Mouse (Mus musculus): Measurements from ENCODE around the gene Sirt7.

Sirt7 gene

DNA sequence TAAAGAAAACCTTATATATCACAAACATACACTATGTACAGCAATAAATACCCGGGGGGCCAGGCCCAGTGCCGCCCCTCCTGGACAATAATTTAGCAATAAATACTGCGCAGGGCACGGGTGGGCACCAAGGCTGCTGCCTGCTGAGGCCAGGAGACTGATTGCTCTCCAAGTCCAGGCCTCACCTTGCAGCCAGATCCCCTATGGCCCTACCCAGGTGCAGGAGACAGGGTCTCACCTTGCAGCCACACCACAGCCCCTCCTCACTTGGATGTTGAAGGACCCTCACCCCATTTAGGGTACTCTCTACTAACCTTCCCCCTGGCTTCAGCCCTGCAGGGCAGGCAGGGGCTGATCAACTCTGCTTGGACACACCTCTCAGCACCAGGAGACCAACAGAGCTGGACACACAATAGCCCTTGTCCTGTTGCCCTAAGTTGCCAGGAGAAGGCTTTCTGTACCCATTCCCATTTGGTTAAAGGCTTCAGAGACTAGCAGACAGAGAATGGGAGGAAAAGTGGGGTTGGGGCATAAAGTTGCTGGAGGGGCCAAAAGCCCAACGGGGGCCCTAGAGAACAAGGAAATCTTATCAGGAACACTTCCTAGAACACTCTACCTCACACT lies at the start of gene Sirt7:
TSS of gene Sirt7 (minus strand) at position 89 of the 624 bp plus-strand sequence.
- DNase-seq (ENCODE audit: low spot score) = no peak

DNA sequence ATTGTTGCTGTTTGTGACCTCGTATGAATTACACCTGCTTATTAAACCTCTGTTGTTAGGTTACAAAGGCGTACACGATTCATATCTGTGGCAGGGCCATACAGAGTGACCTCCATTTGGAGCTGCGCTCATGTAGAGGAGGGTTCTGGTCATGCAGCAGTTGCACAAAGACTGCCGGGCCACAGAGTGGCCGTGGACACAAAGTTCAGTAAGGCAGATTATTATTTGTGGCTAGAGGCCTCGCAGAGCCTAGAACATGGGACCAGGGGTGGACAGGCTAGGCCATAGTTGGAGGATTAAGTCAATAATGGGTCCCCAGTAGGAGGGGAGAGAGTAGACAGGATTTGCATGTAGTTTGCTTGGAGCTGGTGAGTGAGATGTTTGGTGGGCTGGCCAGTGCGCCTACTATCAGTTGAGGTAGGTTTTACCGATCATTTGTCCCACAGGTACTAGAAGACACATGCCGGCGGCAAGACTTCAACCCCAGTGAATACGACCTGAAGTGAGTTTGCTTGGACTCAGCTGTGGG lies 48.6 kb upstream of the Sirt7 start:
- DNase-seq (ENCODE audit: low spot score) = no peak

DNA sequence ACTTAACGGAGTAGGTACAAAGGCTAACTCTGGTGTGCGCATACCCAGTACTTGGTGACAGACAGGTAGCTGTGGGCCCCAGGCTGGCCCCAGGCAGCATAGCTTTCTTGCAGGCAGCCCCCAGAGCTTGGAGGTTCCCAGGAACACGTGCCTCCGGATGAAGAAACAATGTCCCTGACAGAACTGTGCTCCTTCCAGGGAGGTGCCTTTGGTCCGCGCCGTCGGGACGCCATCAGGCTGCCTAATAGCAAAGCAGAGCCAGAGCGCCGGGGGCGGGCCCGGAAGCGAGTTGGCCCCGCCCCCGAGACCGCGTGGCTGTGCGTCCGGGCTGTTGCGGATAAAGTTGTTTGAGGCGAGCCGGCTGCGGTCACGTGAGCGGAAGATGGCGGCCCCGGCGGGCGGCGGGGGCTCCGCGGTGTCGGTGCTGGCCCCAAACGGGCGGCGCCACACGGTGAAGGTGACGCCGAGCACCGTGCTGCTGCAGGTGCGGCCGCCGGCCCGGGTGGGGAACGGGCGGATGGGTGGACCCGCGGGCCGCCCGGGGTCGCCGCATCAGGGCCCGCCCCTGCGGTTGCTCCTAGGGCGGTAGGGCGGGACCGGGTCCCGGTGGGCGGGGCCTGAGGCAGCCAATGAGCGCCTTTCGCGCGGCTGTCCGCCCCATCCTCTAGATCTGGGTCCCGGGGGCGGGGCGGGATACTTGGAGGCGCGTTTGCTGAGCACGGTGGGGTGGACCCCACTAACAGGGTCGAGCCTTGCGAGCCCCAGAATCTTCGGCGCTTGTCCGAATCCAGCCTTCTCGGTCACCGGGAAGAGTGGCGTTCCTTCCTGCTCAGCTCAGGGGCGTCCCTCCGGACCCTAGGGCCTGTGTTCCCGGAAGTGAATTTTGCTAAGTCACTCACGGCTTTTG lies 47.9 kb upstream of the Sirt7 start, which contains the start of gene Aspscr1:
TSS of gene Aspscr1 (plus strand) at position 287 of the 907 bp plus-strand sequence.
- peak; percentile 96 for DNase-seq (ENCODE audit: low spot score)

DNA sequence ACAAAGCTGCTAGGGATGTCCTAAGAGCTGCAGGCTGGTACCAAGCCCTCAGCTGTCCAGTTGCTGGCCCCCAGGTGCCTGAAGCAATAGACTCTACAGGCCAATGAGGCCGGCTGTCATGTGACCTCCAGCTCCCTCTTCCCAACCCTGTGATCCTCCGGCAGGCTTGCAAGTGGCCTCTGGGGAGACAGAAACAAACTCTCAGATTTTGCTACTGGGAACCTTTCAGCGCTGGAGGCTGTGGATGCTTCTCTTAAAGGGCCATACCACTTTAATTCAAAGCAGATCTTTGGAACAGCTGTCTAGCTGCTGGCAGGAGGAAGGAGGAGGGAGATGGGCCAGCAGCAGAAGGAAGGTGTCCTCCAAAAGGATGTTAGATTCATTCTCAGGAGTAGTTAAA lies 41.6 kb upstream of the Sirt7 start:
- no peak for DNase-seq (ENCODE audit: low spot score)

DNA sequence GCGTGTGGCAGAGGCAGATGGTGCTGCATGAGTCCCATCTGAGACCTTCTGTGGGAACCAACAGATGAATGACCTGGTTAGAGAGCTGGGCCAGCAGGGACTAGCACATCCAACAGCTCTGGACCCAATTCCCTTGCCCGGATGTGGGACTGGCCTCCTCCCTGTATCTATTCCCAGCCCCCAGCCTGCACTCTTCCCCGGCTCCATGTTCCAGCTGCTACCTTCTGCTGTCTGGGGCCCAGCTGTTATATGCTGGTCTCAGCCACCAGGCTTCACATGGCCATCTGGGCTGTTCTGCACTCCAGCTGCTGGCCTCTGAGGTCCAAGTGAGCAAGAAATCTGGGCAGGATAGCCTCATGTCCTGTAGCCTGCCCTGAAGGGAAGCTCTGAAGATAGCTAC lies 40.4 kb upstream of the Sirt7 start:
- DNase-seq (ENCODE audit: low spot score) = peak; percentile 68

DNA sequence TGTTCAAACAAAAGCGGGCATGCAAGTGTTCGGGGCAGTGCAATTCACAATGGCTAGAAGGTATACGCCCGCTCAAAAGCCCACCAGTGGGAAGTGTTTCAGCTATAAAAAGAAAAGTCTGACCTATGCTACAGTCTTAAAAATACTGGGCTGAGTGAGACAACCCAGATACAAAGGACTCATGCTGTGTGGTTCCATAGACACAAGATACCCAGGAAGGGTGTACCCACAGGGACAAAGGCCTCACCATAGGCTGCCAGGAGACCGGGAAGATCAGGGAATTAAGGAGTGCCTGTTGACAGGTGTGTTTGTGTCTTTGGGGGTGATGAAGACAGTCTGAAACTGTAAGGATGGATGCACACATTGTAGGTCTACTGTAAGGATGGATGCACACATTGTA lies 38.7 kb upstream of the Sirt7 start:
- no peak for DNase-seq (ENCODE audit: low spot score)

DNA sequence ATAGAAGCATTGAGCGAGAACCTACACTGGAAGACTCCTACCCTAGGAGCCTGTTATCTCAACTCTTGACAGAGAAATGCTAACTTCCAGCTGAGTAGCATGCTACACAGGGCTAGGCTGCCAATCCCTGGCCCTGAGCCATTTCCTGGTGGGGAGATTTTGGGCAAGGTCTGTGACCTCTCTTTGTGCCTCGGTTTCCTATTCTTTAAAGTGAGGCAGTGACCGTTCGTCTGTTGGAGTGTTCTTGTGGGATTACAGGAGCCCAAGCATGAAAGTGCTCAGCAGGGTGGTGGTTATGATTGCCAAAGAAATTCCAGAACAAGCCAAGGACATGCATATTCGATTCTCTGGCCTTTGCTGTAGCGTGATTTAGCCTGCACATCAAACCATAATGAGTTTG lies 37.7 kb upstream of the Sirt7 start:
- DNase-seq (ENCODE audit: low spot score) = no peak

DNA sequence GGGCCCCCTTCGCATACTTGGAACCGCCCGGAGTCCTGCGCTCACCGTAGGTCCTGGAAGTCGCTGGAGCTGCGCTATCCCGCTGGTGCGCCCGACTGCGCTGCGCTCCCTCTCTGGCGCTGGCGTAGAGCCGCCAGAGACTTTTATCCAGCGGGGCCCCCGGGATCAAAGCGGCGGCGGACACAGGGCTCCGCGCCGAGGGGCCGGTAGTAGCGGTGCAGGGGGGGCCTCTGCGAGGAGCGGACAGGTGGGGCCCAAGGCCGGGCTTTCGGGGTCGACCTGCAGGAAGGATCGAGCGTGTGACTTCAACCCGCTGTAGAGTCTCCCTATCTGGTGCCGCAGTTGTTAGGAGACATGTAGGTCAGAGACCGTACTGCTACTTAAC lies 36.0 kb upstream of the Sirt7 start, which contains the start of gene Notum:
TSS of gene Notum (minus strand) at position 100 of the 385 bp plus-strand sequence.
- no peak for DNase-seq (ENCODE audit: low spot score)

DNA sequence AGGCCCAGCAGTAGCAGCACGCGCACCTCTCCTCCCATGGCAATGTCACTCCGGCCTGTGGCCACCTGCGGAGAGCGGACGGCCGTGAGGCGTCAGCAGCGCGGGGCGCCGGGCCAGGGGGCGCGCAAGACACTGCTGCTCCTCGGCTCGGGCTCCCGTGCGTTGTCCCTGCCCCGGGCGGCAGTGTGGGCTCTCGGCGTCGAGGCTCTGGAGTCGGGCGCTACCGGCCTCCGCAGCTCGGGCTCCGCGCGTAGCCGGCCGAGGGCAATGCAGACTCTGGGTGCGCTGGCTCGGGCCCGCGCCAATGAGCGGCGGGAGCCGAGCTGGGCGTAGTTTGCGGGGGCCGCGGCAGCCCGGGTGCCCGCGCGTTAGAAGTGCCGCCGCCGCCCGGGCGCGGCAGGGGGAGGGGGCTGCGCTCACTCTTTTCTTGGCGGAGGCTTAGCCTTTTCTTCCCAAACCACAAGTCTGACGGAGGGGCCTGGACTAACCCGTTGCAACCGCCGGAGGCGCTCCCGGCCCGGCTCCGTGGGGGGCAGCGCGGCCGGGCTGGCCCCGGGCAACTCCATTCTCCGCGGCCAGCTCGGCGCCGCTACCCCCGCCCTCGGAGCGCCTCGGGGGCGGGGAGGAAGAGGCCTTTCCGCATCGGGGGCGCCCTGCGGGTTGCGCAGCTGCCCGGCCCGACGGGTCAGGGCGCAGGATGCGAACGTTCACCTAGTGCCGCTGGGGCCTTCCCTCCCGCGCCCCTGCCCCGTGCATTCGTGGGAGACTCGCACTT lies 35.4 kb upstream of the Sirt7 start:
- peak; percentile 15 for DNase-seq (ENCODE audit: low spot score)

DNA sequence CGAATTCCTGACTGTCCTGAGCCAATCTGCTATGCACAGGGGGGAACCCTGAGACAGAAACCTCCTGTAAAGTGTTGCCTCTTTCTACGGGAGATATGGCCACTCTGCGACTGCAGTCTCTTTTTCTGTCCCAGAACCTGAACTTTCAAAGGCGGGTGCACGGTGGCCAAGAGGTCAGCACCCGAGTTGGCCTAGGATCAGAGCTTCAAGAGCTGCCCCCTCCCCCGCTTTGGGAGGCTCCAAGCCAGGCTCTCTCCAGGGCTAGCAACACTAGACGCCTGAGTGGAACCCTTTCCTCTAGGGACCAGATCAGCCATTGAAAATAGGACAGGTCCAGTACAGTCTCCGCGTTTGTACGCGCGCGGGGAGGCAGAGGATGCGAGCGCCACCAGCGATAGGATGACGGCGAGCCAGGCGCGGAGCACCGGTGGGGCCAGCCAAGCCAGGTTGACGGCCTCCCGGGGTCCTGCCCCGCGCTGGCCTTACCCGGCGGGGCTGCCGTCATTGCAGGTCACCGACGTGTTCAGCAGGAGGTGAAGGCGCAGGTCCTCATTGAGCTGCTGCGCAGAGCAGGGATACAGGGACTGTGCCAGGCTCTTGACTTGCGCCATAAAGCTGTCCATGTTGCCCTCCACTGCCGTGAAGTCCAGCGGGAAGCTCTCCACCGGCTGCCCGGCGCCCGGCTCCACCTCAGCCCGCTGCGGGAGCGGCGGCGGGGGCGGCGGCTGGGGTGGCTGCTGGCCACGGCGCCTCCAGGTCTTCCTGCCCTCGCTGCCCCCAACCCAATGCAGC lies 34.7 kb upstream of the Sirt7 start:
- no peak for DNase-seq (ENCODE audit: low spot score)

DNA sequence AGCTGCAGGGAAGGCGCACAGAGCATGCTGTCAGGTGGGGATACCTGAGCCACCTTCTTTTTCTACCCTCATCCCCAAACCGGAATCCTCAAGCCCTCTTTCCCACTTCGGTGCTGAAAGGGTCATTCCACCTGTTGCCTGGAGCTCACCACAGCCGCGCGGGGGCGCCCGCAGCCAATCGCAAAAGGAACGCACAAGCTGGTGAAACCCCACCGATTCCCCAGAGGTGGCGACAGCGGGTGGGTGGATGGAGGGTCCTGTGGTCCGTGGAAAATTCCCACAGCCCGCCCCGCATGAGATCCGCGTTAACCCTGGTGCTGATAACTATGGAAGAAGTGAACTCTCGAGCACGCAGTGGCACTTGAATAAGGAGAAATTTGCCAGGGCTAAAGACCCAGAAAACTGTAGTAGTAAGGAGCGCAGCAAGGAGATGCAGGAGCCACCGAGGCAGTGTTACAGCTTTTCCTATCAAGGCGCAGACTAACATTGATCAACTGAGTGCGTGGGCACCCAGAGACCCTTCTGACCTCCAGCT lies 33.9 kb upstream of the Sirt7 start:
- peak; percentile 85 for DNase-seq (ENCODE audit: low spot score)

DNA sequence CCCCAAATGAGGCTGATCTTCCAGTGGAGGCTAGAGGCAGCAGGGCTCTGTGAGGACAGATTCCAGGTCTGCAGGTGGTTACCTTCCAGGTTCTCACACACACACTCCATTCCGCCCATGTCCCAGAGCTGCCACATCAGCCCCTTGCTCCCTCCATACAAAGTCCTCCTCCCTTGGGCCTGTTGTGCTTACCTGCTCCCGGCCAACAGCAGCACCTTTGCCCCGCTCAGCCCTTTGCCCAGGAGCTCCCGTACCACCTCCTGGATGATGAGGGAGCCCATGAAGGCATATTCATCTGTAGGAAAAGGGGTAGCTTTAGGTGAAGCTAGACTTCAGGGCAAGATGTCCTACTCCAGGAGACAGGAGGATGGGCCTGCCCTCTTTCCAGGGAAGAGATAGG lies 32.3 kb upstream of the Sirt7 start:
- no peak for DNase-seq (ENCODE audit: low spot score)

DNA sequence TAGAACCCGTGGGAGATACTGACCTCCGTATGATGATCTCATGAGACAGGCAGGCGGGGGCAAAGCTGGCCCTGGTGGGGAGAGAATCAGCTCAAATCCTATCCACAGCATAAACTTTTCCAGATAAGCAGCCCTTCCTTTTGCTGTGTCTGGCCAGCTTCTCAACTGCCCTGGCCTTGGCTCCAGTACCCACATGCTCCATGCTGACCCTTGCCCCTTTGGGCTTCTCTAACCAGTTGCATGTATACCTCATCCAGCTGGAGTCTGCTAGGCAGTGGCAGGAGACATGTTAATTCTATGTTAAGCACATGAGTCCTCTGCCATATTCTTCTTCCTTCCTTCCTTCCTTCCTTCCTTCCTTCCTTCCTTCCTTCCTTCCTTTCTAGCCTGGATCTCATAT lies 29.7 kb upstream of the Sirt7 start:
- no peak for DNase-seq (ENCODE audit: low spot score)

DNA sequence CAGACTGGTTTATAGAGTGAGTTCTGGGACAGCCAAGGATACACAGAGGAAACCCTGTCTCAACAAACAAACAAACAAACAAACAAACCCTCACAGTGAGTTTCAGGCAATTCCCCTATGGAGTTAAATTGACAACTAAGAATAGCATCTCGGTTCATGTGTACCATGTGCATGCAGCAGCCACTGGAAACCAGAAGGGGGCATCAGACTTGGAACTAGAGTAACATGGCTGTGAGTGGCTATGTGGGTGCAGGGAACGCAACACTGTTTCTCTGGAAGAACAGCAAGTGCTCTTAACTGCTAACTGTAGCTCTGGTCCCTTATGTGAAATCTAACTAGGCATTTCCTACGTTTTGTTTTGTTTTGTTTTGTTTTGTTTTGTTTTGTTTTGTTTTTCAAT lies 26.8 kb upstream of the Sirt7 start:
- DNase-seq (ENCODE audit: low spot score) = no peak

DNA sequence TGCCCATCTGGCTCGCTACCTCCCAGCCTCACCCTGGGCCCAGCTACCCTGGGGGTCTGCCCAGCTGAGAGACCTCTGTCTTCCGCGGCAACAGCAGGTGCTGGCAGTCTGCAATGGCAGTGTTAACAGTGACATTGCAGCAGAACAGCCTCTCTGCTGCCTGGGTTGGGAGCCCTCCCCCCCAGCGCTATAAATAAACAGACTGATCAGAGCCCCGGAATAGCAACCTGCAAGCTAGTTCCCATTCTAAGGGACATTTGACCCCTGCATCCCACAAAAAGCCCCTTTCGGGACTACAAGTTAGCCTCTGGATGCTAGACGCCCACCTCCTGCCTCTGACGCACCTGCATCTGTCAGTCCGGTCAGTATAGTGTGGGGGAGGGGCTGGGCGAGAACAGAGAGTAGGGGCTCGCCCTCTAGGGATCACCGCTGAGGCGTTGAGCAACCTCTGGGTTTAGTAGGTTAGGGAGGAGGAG lies 23.0 kb upstream of the Sirt7 start, which contains the start of gene Myadml2:
TSS of gene Myadml2 (minus strand) at position 158 of the 476 bp plus-strand sequence.
- DNase-seq (ENCODE audit: low spot score) = no peak

DNA sequence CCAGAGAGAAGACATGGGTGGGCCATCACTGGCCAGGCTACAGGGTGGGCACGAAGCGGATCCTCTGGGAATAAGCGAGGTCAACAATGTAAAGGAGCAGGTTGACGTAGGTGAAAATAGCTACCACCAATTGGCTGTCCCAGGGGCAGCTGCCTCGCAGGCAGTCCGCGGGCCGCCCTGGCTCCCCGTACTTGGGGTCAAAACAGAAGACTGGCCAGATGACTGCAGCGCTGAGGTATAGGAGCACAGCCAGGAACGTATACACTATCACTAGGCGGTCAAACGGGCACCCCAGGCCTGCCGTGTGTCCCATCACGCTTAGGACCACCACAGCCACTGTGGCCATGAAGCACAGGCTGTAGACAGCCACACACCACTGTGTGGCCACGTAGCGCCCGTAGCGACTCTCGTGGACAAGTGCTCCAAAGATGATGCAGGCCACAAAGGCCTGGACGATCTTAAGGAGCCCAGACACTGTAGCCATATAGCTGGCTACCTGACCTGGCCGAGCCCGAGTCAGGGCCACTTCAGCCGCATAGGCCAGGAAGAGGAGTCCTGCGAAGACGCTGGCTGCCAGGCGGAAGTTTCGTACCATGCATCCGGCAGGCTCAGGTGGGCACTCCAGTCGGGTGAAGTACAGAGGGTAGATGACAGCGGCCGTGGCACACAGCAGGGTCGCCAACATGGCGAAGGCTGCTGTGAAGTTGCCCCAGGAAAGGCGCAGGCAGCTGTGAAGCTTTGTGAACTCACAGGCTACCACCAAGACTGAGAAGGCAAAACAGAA lies 22.2 kb upstream of the Sirt7 start:
- no peak for DNase-seq (ENCODE audit: low spot score)

DNA sequence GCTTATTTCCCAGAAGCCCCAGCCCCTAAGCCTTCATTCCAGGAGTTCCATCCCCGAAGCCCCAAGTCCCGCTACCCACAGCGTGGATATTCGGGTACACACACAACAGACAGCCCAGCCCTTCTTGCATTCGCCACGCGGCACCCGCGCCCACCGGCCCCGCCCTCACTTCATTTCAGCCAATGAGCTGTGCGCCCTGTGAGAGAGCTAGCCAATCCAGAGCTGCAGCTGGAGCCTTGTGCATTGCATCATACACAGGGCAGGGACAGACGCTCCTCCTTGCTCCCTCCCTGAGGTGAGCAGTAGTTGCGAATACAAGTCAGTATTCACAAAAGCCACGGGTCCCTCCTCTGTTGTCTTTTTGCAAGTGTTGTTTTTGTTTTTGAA lies 18.6 kb upstream of the Sirt7 start, which contains the start of gene Pycr1:
TSS of gene Pycr1 (minus strand) at position 169 of the 387 bp plus-strand sequence.
- DNase-seq (ENCODE audit: low spot score) = peak; percentile 96

DNA sequence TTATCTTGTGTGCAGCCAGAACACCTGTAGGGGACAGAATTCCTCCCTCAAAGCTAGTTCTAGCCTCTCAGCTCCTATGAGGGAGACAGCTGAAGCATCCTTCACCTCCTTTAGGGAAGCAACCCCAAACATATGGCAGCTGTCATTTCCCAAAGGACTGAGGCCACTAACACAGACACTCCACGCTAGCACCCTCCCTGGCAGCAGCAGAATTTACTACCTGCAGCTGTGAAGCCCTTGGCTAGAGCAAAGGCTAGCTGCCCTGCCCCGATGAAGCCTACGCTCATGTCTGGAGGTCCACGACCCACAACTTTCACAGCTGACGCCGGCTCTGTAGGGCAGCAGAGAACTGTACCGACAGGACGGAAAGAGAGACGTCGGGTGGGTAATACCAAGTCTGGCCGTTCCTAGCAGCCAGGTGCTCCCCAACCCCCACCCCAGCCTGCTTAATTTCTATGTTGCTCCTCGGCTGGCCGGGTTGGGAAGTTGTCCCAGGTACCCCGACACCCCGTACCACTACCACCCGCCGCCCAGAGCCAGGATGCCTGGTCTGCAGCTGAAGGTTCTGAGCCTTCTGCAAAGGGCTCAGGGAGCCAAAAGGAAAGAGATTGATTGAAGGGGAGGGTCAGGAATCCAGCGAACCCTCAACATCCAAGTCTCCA lies 18.0 kb upstream of the Sirt7 start:
- DNase-seq (ENCODE audit: low spot score) = no peak

DNA sequence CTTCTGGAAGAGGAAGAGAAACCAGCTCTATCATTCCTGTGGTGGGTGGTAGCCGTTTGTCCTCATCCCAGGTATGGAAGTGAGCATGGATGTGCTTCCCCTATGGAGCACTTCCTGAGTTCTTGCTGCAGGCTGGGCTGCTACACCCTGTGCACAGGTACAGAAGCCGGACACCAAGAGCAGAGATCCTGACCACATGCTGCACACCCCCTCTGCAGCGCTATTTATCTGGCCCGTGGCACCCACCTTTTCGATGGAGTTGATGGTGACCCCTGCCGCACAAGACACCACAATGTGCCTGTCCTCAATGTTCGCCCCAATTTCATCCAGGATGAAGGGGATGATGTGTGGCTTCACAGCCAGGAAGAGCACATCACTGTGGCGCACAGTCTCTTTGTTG lies 16.8 kb upstream of the Sirt7 start:
- no peak for DNase-seq (ENCODE audit: low spot score)

DNA sequence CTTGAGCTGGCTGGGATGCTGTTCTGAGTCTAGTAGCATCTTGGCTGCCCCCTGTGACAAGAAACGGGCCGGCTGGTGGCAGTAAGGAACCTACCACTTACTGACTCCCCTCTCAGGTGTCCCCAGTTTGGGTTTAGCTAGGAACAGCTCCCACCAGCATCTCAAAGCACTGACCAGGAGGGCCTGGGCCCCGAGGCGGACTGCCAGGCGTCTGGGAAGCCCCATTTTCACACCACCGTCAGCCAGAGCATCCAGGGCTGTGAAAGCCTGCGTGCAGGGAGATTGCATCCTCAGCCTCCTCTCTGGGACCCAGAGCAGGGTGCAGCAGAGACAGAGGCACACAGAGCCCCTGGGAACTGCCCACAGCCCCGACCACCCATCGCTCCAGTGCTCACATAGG lies 16.2 kb upstream of the Sirt7 start:
- no peak for DNase-seq (ENCODE audit: low spot score)
